Mouse (Mus musculus) left cerebral cortex, postnatal 10 days (tissue): ENCODE measurements around the gene Apbb1ip. TPM values are rescaled to one million over a fixed set of nuclear protein-coding genes. Genes with fewer than 3 reads are reported as not detected.

Experiments
- DNase-seq, 2 experiments: peaks; one replicate each; pipeline ENCODE4 v3.0.0; 2021 to 2022; ENCODE audit warnings: low spot score in 2 of 2, mixed read lengths in 1 of 2; ENCODE audit errors: extremely low spot score in 1 of 2
- intact Hi-C: fragments of 180-260 bp; cut with DNase I; formaldehyde crosslinking; loops from one replicate; pipeline ENCODE4 v1.15.1; 2025
- total RNA-seq, 2 experiments: library from RNA; stranded (reverse); gene quantifications; 2 replicates each; pipeline ENCODE4 v1.2.3; 2021

The Apbb1ip gene
- total RNA-seq = 1 to 10 TPM; 6.6 to 7.2 TPM

- DNase-seq = no peak
- intact Hi-C loops = no loop called here
Observed at GRCm38 (mm10) chr2:22773549-22774180, at the start of gene Apbb1ip. Gene Apbb1ip (plus strand): TSS chr2:22774094.

GRCm38 (mm10) chr2:22727113-22727512 lies 46.8 kb upstream of the Apbb1ip start:
- no peak for DNase-seq
- intact Hi-C loops = no loop called here

- DNase-seq = no peak
- intact Hi-C loops = no loop called here
Observed at GRCm38 (mm10) chr2:22736134-22736533, 37.8 kb upstream of the Apbb1ip start.

- no peak for DNase-seq
- intact Hi-C loops = no loop called here
Observed at GRCm38 (mm10) chr2:22739369-22739768, 34.5 kb upstream of the Apbb1ip start.

GRCm38 (mm10) chr2:22740441-22740840 lies 33.5 kb upstream of the Apbb1ip start:
- DNase-seq = no peak
- intact Hi-C loops = no loop called here

- intact Hi-C loops = no loop called here
- no peak for DNase-seq
Observed at GRCm38 (mm10) chr2:22741222-22741621, 32.7 kb upstream of the Apbb1ip start.

GRCm38 (mm10) chr2:22744121-22744761 lies 29.7 kb upstream of the Apbb1ip start:
- intact Hi-C loops = no loop called here
- DNase-seq = peak in 1 of 2 experiments; percentile 63

- intact Hi-C loops = no loop called here
- DNase-seq = no peak
Observed at GRCm38 (mm10) chr2:22744876-22745275, 29.0 kb upstream of the Apbb1ip start.

- no peak for DNase-seq
- intact Hi-C loops = no loop called here
Observed at GRCm38 (mm10) chr2:22746785-22747184, 27.1 kb upstream of the Apbb1ip start.

- no peak for DNase-seq
- intact Hi-C loops = no loop called here
Observed at GRCm38 (mm10) chr2:22747941-22748340, 26.0 kb upstream of the Apbb1ip start.

- DNase-seq = no peak
- intact Hi-C loops = no loop called here
Observed at GRCm38 (mm10) chr2:22749761-22750160, 24.1 kb upstream of the Apbb1ip start.

GRCm38 (mm10) chr2:22752492-22752891 lies 21.4 kb upstream of the Apbb1ip start:
- intact Hi-C loops = no loop called here
- DNase-seq = no peak

- no peak for DNase-seq
- intact Hi-C loops = no loop called here
Observed at GRCm38 (mm10) chr2:22753461-22754075, 20.3 kb upstream of the Apbb1ip start.

GRCm38 (mm10) chr2:22754222-22754824 lies 19.6 kb upstream of the Apbb1ip start:
- no peak for DNase-seq
- intact Hi-C loops = no loop called here

- intact Hi-C loops = loop anchor here (5.0 kb wide), 1 partner anchor 107 kb away; no protein-coding TSS in a partner anchor
- no peak for DNase-seq
Observed at GRCm38 (mm10) chr2:22755561-22755960, 18.3 kb upstream of the Apbb1ip start.

GRCm38 (mm10) chr2:22758310-22758972 lies 15.5 kb upstream of the Apbb1ip start:
- DNase-seq = peak; percentile 56 to 62
- intact Hi-C loops = loop anchor here (5.0 kb wide), 1 partner anchor 104 kb away; no protein-coding TSS in a partner anchor

GRCm38 (mm10) chr2:22760452-22760851 lies 13.4 kb upstream of the Apbb1ip start:
- no peak for DNase-seq
- intact Hi-C loops = no loop called here

GRCm38 (mm10) chr2:22761103-22761521 lies 12.8 kb upstream of the Apbb1ip start:
- intact Hi-C loops = no loop called here
- no peak for DNase-seq

GRCm38 (mm10) chr2:22764774-22765387 lies 9.0 kb upstream of the Apbb1ip start:
- intact Hi-C loops = no loop called here
- DNase-seq = no peak
